Mouse (Mus musculus) bone marrow, adult 2 months (tissue): ENCODE results near the gene Ncoa4.
A peak's percentile ranks its signal among the peaks of the same experiment; 100 is the strongest.

Source experiments
- CTCF ChIP-seq: fragments of 200-500 bp; IDR thresholded peaks from 2 replicates; pipeline ENCODE4 v1.5.1; 2011; ENCODE audit warnings: low read length, control low read depth; ENCODE audit not compliant: control insufficient read depth, insufficient read depth
- POLR2A ChIP-seq: fragments of 200-500 bp; IDR thresholded peaks from 2 replicates; pipeline ENCODE4 v1.6.1; 2011; ENCODE audit warnings: low read depth, mild to moderate bottlenecking, control low read depth, low read length, borderline replicate concordance; ENCODE audit not compliant: control insufficient read depth

DNA sequence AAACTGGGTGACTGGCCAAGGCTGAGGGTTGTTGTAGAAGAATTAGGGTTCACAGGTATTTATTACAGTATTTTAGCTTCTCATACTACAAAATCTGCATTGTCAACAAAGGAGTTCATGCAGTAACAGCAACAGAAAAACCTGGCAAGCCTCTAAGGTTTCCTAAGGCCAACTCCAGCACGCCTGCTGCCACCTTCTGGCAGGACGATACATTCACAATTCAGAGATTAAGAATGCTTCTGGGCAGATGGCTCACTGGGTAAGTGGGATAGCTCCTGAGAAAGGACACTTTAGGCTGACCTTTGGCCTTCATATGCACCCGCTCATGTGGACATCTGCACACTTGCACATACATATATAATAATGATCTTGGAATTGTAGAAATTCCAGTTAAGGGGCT, 32.8 kb downstream of the Ncoa4 start:
- TF ChIP-seq CTCF (peak; percentile 88), POLR2A (no peak)
